Mouse (Mus musculus) T-helper 1 cell (primary cell): ENCODE measurements around the gene Uggt2.

Experiments used
- in situ Hi-C: fragments of 300-600 bp; cut with MboI, MseI; formaldehyde crosslinking; loops from one replicate; pipeline ENCODE4 v1.15.1; 2025; ENCODE audit warnings: high pct_unique_total_duplicates

Gene Uggt2

DNA sequence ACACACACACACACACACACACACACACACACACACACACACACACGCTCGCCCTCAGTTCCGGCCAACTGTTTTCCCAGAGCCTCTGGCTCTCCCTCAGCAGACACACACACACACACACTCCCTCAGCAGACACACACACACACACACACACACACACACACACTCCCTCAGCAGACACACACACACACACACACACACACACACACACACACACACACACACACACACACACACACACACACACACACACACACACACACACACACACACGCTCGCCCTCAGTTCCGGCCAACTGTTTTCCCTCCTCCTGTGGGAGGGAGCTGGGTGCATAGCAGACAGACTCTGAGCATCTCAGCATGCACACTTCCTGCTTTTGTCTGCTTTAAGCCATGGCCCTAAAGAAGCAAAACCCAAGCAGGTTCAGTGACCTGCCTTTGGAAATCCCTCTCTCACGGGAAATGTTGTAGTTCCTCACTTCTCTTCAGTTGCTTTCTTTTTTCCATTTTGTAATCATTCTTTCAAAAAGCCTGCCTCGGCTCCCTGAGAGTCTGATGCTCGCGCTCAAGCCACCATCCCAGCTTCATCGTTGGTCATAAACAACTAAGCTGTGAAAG is 116.7 kb downstream of the Uggt2 start:
- in situ Hi-C loops, result loop anchor here (5.0 to 25.0 kb wide), 3 partner anchors 70 to 1305 kb away; partner anchors contain the start of genes Gpr180, Mbnl2 and Tgds

DNA sequence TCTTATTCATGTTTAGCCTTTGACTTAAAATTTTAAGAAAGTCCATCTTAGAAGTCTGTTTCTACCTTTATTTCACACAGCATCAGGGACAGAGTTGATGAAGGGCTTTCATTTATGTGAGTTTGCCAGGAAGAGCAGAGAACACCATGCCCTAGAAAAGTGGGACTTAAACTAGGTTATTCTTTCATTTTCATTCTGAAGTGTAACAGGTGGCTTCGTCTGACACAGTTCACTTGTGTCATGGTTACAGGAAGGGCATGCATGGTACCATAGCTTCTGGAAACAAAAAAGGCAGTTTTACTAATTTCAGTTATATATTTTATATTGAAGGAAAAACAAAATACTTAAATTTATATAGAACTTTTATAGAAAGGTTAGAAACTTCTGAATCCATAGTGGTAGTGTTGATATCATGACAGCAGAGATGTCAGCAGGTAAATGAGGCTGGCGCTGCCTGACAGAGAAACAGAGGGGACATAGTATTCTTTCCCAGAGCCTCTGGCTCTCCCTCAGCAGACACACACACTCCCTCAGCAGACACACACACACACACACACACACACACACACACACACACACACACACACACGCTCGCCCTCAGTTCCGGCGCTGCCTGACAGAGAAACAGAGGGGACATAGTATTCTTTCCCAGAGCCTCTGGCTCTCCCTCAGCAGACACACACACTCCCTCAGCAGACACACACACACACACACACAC is 117.4 kb downstream of the Uggt2 start:
- in situ Hi-C loops, result loop anchor here (5.0 to 25.0 kb wide), 3 partner anchors 70 to 1305 kb away; partner anchors contain the start of genes Gpr180, Mbnl2 and Tgds

DNA sequence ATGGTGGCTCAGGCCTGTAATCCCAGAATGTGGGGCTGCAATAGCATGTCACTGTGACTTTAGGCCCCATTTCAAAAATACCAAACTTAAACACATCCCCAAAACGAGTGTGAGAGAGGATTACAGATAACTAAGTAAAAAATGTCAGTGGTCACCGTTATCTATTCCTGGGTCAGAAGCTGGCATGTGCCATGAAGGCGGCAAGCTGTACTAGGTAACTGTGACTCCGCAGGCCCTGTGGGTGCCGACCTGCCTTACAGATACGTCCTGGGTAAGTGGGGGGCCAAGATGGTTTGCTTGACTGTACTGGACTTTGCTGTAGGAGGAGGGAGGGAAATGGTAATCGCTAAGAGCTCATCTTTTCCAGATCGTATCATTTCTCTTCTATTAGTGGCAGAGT is 118.3 kb downstream of the Uggt2 start:
- in situ Hi-C loops, result loop anchor here (5.0 to 25.0 kb wide), 3 partner anchors 69 to 1306 kb away; partner anchors contain the start of genes Gpr180, Mbnl2 and Tgds

DNA sequence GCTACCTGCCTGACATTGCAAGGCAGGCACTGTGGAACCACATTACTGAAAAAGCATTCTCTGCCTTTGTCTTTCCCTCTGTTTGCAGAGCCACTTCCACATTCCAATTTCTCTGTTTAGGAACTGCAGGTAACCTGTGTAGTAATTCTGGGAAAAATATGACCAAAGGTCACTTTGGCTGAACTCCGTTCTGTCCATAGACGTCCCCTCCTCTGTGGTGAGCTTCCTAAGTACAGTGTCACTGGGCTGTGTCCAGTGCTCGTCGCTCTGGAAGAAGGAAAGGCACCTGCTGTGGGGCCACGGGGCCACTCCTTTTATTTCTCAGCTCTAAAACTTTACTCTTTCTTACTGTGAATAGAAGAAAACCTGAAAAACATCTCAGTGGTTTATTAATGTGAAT is 118.9 kb downstream of the Uggt2 start:
- in situ Hi-C loops, result loop anchor here (5.0 to 25.0 kb wide), 3 partner anchors 68 to 1307 kb away; partner anchors contain the start of genes Gpr180, Mbnl2 and Tgds

DNA sequence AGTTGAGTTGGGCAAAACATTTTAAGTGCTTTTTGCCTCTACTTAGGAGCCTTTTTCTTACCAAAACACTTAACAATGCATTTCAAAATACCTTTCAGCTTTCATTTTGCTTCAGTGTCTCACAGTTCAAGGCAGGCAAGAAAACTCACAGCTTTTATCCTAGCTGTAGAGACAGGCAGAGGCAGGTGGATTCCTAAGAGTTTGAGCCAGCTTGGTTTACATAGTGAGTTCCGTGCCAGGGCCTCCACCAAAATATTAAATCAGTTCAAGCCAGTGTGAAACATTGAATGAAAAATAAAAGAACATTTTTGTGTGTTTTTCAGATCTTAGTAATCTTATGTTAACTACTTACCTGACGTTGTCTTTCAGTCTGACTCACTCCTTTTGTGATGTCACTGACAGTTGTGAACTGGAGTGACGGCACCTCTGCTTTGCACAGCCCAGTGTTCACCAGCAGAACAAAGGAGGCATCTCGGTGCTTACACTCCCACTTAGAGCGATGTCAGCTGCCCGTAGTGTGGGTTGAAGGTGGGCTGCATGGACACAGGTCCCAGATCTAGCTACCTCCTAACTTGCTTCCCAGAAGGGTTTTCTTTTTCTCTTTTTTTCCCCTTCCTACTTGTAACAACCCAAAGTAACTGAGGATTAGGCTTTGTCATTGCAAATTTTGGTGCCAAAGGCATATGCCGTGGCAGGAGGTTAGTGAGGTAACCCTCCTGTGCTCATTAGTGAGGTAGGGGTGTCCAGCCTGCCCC is 119.5 kb downstream of the Uggt2 start:
- in situ Hi-C loops, result loop anchor here (5.0 to 25.0 kb wide), 3 partner anchors 67 to 1308 kb away; partner anchors contain the start of genes Gpr180, Mbnl2 and Tgds

DNA sequence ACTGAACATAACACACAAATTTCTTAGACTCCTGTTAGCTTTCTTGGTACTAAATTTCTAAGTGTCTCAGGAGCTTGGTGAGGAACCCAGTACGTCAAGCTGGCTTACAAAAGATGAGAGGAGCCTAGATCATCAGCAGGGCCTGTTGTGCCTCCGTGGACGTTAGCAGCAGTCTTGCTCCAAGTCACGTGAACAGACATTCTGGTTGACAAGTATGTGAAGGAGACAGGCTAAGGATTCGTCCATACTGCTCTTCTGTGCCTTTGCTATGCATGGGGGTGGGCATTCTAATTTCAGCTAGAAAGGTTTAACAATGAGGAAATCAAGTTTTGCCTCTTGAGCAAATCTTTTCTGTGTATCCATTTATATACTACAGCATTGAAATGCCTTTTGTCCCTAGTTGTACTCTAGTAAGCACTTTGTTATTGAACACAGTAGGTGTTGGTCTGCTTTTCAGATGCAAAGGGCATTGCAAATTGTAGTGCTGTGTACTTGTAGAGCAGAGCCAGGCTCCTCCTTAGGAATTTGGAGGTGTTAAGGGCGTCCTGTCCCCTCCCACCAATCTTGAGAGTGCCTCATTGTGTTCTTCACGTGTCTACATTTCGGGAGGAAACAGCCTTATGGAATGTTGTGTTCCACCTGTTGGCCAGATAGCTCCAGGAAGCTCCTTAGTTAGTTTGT is 122.0 kb downstream of the Uggt2 start:
- in situ Hi-C loops, result loop anchor here (25.0 kb wide), 1 partner anchor 1310 kb away; the partner anchor contains the start of gene Mbnl2

DNA sequence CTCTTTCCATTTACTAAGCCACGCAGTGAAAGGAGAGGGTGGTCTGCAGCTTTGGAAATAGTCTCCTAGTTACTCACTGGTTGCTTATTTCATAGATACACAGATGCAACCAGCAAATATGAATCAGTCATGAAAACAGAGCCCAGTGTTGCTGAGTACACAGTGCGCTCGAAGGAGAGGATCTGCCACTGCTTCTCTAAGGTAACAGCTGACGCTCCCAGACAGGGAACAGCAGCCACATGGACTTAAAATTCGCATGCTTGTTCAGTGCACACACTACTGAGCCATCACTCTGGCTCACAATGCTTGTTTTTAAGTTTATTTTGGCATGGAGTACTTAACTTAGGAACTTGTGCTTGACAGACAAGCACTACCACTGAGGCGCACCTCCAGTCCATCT is 127.0 kb downstream of the Uggt2 start:
- in situ Hi-C loops, result no loop called here

DNA sequence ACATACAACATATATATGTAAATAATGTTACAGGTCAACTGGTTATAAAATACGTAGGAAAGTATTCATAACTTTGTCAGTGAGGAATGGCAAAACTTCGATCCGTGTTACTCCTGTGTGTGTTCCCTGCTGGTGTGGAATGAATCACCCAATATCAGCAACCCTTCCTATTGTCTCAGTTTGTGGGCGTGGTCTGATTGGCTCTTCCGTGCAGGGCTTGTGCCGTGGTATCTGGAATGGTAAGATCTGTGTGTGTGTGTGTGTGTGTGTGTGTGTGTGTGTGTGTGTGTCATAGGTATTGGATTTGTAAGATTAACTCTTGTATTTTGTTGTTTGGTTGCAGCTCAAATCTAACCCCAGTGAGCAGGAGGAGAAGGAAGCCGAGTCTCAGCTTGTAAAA is 131.6 kb downstream of the Uggt2 start:
- in situ Hi-C loops, result no loop called here

DNA sequence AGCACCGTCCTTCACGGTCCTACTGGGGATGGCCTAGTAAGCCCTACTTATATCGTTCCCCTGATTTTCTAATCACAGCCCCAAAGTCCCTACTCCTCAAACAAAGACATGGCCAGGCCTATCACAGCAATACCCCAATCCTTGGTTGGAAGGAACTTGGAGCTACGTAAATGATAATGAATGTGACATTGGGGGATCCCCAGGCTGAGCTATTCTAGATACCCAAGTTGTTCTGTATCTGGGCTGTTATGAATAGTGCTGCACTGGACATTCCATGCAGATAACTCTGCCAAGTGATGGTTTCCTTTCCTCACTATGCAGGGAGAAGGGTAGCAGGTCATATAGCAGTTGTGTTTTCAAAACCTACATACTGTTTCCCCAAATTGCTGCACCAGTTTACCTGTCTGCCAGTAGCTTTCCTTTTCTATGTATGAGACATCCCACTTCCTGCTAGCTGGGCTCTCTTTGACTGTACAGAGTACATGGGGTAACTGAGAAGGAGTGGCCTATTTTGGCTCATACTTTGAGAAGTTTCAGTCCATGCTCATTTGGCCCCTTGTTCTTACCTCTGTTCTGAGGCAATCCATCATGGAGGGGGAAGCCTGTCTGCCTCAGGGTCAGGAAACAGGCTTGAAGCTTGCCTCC is 133.8 kb downstream of the Uggt2 start:
- in situ Hi-C loops, result no loop called here

DNA sequence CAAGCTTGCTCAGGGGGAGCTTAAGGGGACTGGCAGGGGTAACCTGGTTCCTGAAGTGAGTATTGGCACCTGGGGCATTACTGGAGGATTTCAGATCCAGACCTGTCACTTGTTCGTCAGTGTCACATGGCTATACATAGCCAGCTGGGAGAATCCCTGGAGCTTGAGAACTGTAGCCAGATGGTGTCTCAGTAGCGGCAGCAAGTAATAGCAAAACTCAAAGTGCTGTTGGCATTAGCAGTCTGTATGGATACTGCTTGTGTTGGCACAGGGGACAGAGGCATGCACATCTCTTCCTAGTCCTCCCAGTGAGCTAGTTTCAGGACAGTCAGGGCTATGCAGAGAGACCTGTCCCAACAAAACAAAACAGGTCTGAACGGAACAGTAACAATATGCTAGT is 141.2 kb downstream of the Uggt2 start:
- in situ Hi-C loops, result no loop called here

DNA sequence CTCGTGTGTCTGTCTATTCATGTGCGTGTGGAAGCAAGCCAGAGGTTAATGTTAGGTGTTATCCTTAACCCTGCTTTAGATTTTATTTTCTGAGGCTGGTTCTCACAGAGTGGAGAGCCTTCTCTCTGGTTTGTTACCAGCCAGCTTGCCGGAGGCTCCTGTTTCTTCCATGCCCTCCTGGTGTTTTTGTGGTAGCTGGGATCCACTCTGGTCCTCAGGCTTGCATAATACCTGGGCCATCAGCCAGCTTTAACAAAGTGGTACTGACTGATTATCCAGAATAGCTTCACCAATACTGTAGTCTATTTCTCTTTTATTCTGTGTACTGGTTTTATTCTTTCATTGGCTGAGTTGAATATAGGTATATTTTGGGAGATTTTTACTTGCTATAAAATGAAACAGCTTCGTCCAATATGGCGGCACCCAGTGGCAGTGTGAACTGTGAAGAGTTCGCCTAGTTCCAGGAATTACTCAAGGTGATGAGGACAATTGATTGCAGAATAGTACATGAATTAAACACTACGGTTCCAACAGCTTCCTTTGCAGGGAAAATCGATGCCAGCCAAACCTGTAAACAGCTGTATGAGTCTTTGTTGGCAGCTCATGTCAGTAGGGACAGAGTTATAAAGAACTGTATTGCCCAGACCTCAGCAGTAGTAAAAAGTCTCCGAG is 147.2 kb downstream of the Uggt2 start:
- in situ Hi-C loops, result no loop called here

DNA sequence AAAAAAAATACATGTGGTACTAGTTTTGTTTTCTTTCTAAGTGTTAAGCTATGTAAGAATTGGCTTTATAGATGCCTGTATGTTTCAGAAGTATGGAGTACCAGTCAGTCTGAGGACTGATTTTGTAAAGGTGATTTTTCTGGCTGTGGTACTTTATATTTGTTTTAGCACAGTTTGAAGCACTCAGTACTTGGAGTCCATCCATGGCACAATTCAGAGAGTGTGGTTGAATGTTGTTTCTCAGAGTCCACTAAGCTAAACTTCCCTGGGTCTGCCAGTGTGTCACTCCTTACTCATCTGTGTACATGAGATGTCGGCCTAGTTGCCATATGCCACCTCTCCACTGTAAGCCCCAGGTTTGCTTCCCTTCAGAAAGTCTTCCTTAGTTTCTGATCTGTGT is 150.4 kb downstream of the Uggt2 start:
- in situ Hi-C loops, result no loop called here

DNA sequence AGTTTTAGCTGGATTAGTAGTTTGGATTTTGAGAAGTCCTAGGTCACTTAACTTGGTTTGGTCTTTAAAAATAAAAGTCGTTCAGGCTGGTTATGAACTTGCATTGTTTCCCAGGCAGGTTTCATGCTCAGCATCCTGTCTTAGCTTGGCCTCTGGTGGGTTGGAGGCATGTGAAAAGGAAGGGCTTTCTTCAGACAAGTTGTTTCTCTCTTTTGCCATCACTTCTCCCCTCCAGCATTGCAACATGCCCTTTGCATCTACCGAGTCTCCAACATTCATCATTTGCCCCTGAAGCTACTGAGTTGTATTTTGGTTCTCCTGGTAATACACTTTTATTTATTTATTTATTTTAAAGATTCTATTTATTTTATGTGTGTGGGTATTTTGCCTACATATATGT is 154.5 kb downstream of the Uggt2 start:
- in situ Hi-C loops, result no loop called here

DNA sequence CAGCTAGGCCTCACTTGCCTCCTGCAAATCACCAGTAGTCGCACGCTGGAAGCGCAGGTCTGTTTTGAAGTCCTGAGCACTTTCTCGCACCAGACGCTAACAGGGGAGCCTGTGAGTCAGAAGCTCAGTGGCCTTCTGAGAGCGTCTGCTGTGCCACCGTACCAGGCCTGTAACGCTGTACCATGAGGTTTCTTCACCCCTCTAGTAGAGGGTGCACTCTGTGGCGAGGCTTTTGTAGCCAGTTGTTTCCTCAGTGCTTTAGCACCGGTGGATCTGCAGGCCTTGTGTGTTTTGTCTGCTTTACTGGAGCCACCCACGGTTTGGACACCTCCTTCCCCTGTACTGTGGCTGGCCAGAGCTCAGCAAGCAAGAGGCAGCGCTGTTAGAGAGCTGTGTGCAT is 157.2 kb downstream of the Uggt2 start:
- in situ Hi-C loops, result no loop called here

DNA sequence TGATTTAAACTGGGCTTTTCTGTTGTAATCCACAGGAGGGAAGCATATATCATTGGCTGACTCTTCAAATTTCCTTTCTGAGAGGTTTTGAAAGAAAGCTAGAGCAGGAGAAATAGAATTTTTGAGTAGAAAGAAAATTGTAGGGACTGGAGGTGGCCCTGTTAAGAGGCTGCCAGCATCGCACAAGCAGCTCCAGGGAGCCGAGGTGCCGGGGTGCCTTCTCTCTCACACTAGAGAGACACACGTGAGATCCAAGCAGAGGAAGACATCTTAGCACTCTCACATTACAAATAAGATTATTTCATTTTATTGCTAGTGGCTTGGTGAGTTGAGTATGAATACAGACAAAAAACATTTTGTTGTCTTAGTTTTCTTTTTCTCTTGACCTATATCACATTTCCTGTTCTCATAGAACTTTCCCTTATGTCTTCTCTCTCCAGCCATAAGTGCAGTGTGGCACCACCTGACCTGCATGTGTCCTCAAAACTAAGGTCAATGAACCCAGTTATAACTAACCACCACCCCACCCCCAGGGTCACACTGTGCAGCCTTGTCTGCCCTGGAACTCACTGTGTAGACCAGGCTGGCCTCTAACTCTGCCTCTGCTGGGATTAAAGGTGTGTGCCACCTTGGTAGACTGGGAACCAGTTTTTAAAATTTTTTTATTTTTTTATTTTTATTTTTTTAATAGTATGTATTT is 158.3 kb downstream of the Uggt2 start:
- in situ Hi-C loops, result no loop called here

DNA sequence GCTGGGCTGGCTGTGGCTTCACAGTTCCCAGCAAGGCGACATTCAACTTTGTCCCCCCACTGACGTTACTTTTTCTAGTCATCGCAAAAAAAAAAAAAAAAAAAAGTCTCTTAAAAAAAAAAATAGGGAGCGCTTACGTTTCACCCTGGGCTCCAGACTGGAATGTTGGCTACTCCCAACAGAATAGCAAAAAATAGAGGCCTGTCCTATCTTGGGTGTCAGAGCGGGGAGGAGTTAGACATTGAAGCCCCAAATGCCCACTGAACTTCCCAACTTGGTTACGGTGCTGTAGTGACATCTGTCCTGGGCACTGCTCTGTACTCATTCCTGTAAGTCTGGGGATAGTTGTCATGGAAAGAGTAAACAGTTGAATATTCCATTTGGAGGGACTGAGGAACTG is 160.7 kb downstream of the Uggt2 start:
- in situ Hi-C loops, result no loop called here

DNA sequence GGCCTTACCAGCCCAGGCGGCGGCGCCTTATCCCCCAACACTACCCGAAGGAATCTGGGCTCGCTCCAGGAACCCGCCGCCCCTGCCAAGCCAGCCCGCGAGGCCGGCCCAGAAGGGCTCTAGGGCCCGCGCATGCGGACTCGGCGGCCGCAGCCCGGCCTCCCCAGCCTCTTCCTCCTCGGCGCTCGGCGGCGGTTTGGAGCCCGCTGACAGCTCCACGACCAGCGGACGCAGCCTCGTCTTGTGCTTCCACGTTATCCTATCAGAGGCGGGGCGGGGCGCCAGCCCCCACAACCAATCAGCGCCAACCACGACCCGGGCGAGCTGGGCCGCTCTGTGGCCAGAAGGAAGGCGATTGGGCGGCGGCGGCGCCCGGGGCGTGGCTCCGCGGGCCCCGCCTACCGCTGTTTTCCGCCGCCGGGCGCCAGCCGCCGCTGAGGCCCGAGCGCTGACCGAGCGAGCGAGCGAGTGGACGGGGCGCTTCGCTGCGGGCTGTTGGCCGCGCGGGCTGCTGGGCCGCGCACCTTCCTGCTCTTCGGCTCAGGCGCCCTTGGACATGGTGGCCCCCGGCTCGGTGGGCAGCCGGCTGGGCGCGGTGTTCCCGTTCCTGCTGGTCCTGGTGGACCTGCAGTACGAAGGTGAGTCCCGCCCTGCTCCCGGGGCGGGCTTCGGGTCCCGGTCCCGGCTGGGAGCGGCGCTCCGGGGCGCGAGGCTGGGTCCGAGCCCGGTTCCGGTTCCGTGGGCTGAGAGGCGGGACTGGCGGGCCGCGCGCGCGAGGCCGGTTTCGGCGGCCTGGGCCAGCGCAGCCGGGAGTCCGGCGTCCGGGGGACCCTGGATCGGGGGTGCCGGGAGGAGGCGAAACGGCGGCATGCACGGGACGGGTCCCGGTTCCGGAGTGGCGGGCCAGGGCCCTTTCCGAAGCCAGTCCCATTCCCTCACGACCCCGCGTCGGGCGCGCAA is 161.4 kb downstream of the Uggt2 start, which contains the start of gene Dnajc3:
Gene Dnajc3, plus strand, starts transcription at position 444 of the 960 bp plus-strand sequence.
- in situ Hi-C loops, result no loop called here

DNA sequence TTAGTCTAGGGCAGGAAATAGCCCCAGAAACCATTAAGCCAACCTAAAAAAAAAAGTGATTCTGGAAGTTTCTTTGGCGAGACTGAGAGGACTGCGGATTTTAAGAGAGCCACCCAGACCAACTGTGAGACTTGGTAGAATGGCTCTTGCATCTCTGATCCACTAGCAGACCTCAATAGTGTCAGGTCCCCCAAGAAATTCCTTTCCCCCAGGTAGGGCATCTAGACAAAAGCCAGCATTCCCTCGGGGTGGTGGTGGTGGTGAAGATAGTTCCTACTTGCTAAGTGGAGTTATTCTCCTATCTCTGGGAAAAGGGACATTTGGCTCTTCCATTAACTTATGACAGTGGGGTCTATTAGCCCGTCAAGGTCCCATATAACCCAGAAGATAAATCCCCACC is 162.3 kb downstream of the Uggt2 start:
- in situ Hi-C loops, result no loop called here

DNA sequence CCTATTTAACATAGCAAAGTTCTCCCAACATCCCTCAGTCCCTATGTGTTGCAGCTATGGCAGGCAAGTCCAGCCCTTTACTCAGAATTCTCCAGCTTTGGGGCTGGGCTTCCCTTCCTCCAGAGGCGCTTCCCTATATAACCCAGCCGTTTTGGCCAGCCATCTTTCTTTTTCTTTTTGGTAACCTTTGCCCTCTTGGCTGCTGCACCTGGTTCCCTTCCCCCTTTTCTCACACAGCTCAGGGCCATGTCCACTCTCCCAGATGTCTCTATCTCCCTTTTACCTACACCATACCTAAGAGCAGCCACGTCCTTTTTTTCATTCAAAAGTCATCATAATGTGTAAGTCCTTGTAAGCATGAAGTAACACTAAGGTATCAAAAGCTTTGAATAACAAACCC is 163.0 kb downstream of the Uggt2 start:
- in situ Hi-C loops, result no loop called here
